Mouse (Mus musculus): Measurements from ENCODE around the gene 1700013F07Rik.

The 1700013F07Rik gene

GRCm38 (mm10) chr3:108554587-108555312, 20.8 kb downstream of the 1700013F07Rik start:
- peak; percentile 93 to 95 for DNase-seq

DNA sequence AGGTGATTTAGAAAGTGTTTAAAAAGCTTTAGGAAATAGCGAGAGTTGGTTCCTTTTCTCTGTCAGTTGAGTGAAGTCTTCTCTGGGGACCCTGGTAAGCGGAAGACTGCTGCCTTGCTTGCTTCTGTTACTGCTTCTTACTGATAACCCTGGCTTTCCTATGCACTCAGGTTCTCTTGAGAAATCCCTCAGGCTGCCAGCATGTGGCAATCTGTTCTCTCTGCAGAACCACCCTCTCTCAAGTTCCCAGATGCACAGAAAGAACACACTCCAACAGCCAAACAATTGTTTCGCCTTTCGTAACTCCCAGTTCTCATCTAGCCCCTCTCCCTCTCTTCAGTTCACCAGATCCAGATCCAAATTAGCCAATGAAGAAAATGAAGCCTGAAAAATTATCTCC, 23.9 kb downstream of the 1700013F07Rik start:
- no peak for DNase-seq

DNA sequence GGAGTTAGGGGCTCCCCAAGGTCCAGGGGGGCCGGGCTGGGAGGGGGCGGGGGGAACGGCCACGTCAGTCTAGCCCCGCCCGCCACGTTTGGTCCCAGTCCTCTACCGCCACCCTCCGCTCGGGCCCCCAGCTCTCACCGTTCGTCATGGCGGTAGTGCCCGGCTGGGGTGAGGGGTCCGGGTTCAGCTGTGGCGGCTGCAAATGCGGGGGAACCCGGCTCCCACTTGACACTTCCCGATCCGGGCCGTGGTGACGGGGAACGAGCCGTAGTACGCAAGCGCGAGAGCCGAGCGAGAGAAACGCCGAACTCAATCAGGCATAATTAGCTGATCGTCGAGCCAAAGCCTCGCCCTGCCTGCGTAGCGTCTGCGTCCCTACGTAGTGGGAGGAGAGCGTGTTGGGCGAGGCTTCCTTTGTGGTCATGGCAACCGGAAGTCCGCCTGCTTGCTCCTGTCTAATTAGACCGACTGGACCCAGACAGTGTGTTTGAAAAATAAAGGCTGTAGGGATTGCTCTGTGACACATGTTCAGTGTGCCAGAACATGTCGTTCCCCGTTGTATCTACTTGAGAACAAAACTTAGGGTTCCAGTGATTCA, 28.3 kb downstream of the 1700013F07Rik start, which contains the start of gene Tmem167b:
TSS of gene Tmem167b (minus strand) at position 334 of the 598 bp plus-strand sequence.
- DNase-seq: peak; percentile 98

DNA sequence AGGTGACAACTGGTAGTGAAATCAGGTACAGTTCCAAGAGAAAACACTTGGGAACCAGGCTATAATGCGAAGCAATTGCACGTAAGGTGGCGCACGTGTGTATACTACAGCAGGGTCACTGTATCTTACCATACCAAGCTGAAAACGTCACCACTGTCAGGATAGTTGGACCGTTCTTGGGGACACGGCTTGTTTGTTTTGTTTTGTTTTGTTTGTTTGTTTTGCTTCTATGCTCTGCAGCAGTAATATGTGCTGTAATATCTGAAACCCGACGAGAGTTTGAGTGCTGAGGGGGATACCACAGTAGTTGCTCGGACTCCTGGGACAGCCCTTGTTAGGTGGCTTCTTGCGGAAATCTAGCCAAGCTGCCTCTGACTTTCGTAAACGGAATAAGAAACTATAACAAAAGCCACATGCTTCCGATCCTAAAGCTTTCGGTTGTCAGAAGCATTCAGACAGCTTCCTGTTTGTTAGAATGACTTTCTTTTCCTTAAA, 28.9 kb downstream of the 1700013F07Rik start:
- peak; percentile 20 to 23 for DNase-seq

GRCm38 (mm10) chr3:108563309-108563708, 29.4 kb downstream of the 1700013F07Rik start:
- peak; percentile 75 to 91 for DNase-seq

GRCm38 (mm10) chr3:108567990-108568877, 34.3 kb downstream of the 1700013F07Rik start:
- DNase-seq: no peak

DNA sequence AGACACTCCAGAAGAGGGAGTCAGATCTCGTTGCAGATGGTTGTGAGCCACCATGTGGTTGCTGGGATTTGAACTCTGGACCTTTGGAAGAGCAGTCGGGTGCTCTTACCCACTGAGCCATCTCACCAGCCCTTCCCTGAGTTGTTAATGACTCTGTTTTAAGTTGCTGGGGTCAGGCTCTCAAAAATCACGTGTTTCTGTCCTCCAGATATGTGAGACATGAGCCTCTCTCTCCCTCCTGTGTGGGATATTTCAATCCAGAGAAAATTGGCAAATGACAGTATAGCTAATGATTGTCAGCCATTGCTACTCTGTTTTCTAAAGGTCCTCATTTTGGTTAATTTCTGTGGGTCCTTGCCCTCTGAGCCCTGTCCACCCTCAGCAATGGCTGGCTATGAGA, 35.7 kb downstream of the 1700013F07Rik start:
- DNase-seq: peak in 1 of 2 experiments; percentile 34

- no peak for DNase-seq
Measured at GRCm38 (mm10) chr3:108570813-108571212, 36.9 kb downstream of the 1700013F07Rik start.

DNA sequence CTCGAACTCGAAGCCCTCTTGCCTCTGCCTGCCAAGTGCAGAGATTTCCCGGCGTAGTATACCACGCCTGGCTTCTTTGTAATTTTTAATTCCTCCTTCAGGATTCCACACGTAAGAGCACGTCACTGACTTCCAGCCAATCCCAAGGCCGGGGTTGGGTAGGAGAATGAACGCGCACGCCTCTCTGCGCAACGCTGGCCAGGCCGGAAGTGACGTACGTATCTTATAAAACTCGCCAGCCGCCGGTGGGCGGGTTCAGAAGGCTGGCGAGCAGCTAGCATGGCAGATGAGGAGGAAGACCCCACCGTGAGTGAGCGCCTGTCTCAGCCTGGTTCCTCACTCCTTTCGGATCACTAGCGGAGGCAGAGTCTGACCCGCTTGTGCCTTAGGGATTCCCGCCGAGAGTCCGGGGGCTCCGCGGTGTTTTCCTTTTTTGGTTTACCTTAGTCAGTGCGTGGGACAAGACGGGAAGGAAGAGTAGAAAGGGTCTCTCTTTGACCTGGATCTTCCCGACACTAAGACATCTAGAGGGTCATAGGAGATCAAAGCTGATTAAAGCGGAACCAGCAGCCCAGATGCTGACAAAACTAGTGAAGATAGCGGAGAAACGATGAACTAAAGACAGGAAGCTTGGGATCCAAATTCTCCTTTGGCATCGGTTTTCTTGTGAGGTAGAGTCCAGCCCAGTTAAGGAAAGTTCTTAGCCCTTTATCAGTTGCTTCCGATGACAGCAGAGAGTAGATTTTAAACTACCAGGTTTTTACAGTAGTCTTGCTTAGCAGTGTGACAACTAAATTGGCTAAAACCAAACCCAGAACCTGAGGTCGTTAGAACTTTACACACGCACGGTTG, 37.7 kb downstream of the 1700013F07Rik start, which contains the start of gene Taf13:
TSS of gene Taf13 (plus strand) at position 256 of the 852 bp plus-strand sequence.
- peak; percentile 96 to 97 for DNase-seq

GRCm38 (mm10) chr3:108572309-108573010, 38.5 kb downstream of the 1700013F07Rik start:
- DNase-seq: no peak

GRCm38 (mm10) chr3:108574018-108574417, 40.1 kb downstream of the 1700013F07Rik start:
- DNase-seq: no peak

DNA sequence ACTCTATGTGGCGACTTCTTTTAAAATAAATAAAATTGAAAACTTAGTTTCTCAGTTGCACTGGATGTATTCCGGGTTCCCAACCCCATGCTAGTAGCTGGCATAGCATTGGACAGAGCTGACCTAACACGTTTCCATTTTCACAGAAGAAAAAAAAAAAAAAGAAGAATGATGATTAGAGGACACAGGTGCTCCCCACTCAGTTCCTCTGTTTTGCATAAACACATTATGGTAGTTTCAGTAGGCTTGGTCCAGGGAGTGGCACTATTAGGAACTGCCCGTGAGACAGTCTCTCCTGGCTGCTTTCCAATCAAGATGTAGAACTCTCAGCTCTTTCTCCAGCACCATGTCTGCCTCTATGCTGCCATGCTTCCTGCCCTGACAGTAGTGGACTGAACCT, 50.6 kb downstream of the 1700013F07Rik start:
- DNase-seq: no peak

GRCm38 (mm10) chr3:108588446-108588845, 54.5 kb downstream of the 1700013F07Rik start:
- DNase-seq: no peak

- DNase-seq: peak; percentile 96 to 97
Measured at GRCm38 (mm10) chr3:108590786-108591529, 57.0 kb downstream of the 1700013F07Rik start, which contains the start of gene Wdr47. TSS of gene Wdr47 (plus strand) at chr3:108591279.

DNA sequence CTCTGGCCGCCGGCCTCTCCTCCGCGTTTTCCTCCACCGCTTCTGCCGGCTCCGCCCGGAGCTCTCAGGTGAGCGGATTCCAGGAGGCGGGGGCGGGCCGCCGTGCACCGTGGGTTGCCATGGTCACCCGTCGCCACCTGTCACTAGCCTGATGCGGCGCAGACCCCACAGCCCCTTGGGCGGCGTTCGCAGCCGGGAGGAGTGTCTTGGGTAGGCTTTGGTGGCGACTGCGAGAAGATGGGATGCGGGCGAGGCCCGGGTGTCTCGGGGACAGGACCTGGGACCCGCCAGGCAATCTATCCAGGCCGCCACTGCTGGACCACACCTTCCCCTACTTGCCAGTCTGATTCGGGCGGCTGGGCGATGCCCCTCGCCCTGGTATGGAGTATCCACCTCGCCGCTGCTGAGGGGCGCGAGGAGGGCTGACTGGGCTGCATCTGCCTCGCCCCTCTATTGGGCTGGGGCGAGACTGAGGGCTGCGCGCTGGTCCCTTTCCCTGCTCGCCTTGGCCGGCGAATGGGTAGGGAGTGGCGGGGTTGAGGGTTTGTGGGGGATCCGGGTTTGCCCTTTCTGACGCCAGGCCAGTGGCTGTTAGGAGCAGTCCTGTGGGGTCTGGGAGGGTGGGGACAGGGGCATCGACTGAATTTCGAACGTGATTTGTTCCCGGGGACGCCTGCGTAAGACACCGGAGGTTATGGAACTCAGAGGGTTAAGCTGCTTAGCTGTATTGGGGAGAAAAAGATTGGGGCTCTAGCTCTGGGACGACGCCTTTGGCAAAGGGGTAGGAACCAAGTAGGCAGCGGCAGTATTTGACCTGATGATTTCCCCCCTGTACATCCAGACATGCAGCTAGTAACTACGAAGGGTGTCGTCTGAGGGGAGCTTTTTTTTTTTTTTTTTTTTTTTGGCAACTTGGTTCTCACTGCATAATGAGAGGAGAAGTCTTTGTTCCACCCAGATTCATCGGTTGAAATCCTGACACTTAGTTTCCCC, 57.9 kb downstream of the 1700013F07Rik start:
- no peak for DNase-seq

Measured in kidney, adult 8-10 months (tissue).